Mouse (Mus musculus) cortical plate, adult 2 months (tissue): ENCODE measurements around the gene Ncapd2. TPM values are rescaled to one million over a fixed set of nuclear protein-coding genes. Genes with fewer than 3 reads are reported as not detected.

Experiments
- H3K27ac ChIP-seq: fragments of 200-500 bp; 2 replicates; pipeline ENCODE4 v1.5.1; 2012; ENCODE audit warnings: low read length, control low read depth, inconsistent platforms; ENCODE audit not compliant: insufficient read depth
- H3K4me1 ChIP-seq: fragments of 200-500 bp; 2 replicates; pipeline ENCODE4 v1.6.1; 2011; ENCODE audit warnings: low read length; ENCODE audit not compliant: control insufficient read depth, insufficient read depth
- H3K4me3 ChIP-seq: fragments of 200-500 bp; 2 replicates; pipeline ENCODE4 v1.5.1; 2011; ENCODE audit warnings: mild to moderate bottlenecking, low read length, control low read depth; ENCODE audit not compliant: insufficient read depth
- CTCF ChIP-seq: fragments of 200-500 bp; IDR thresholded peaks from 2 replicates; pipeline ENCODE4 v1.5.1; 2011; ENCODE audit warnings: mild to moderate bottlenecking, control low read depth, low read length; ENCODE audit not compliant: insufficient read depth; ENCODE audit errors: extremely low read depth
- POLR2A ChIP-seq: fragments of 200-500 bp; IDR thresholded peaks from 2 replicates; pipeline ENCODE4 v1.6.1; 2011; ENCODE audit warnings: mild to moderate bottlenecking, low read length, control low read depth; ENCODE audit not compliant: insufficient read depth; ENCODE audit errors: extremely low read depth
- polyA plus RNA-seq: library from polyadenylated mRNA; depleted of rRNA; stranded (reverse); fragments of >200 nt; gene quantifications from 2 replicates; pipeline ENCODE4 v1.2.3, GENCODE M21; 2012

Gene Ncapd2
- polyA plus RNA-seq, 1 experiment = 53.5 TPM

- H3K4me3 ChIP-seq = no peak overlapping the region
- H3K4me1 ChIP-seq = peaks cover 1% of the 10 kb centered on the region; the same call in 1 of the 2 replicates
- no peak overlapping the region for H3K27ac ChIP-seq
- TF ChIP-seq POLR2A = peak; percentile 63
- TF ChIP-seq CTCF = no peak
These were observed 30.4 kb downstream of the Ncapd2 start for GRCm38 (mm10) chr6:125160854-125161760.

- Histone ChIP-seq H3K4me3 (no peak overlapping the region), H3K27ac (no peak overlapping the region), H3K4me1 (peaks cover 1% of the 10 kb centered on the region; the same call in 1 of the 2 replicates)
- no peak for TF ChIP-seq CTCF
- no peak for TF ChIP-seq POLR2A
These were observed 31.0 kb downstream of the Ncapd2 start for GRCm38 (mm10) chr6:125160558-125160853.

- TF ChIP-seq CTCF (no peak), POLR2A (no peak)
- peaks cover 1% of the 10 kb centered on the region; the same call in 1 of the 2 replicates for H3K4me1 ChIP-seq
- H3K4me3 ChIP-seq = no peak overlapping the region
- no peak overlapping the region for H3K27ac ChIP-seq
These were observed 31.5 kb downstream of the Ncapd2 start for GRCm38 (mm10) chr6:125159773-125160557.

- TF ChIP-seq CTCF (no peak), POLR2A (no peak)
- H3K4me3 ChIP-seq = no peak overlapping the region
- peaks cover 1% of the 10 kb centered on the region; the same call in 1 of the 2 replicates for H3K4me1 ChIP-seq
- H3K27ac ChIP-seq = no peak overlapping the region
These were observed 32.5 kb downstream of the Ncapd2 start for GRCm38 (mm10) chr6:125158944-125159492.

GRCm38 (mm10) chr6:125156903-125157614 is 34.4 kb downstream of the Ncapd2 start:
- Histone ChIP-seq H3K4me3 (no peak overlapping the region), H3K27ac (peak overlapping the region; percentile 28; the same call in 1 of the 2 replicates), H3K4me1 (peaks cover 1% of the 10 kb centered on the region; the same call in 1 of the 2 replicates)
- TF ChIP-seq CTCF = no peak
- TF ChIP-seq POLR2A = no peak

- Histone ChIP-seq H3K4me1 (peaks cover 1% of the 10 kb centered on the region; the same call in 1 of the 2 replicates), H3K27ac (no peak overlapping the region), H3K4me3 (no peak overlapping the region)
- no peak for TF ChIP-seq POLR2A
These were observed 35.0 kb downstream of the Ncapd2 start for GRCm38 (mm10) chr6:125156491-125156890.

- no peaks in the 10 kb centered on the region for H3K4me1 ChIP-seq
- no peak overlapping the region for H3K27ac ChIP-seq
- no peak overlapping the region for H3K4me3 ChIP-seq
- TF ChIP-seq POLR2A = no peak
- no peak for TF ChIP-seq CTCF
These were observed 36.2 kb downstream of the Ncapd2 start for GRCm38 (mm10) chr6:125155262-125155661.

GRCm38 (mm10) chr6:125154550-125154949 is 37.0 kb downstream of the Ncapd2 start:
- Histone ChIP-seq H3K4me3 (no peak overlapping the region), H3K27ac (no peak overlapping the region), H3K4me1 (0 out of 2 replicates have a peak, but pooled peaks cover under 1% of the 10 kb centered on the region)
- peak; percentile 23; the same call in 1 of the 2 replicates for TF ChIP-seq CTCF
- TF ChIP-seq POLR2A = no peak

- TF ChIP-seq POLR2A = no peak
- Histone ChIP-seq H3K27ac (no peak overlapping the region), H3K4me3 (no peak overlapping the region), H3K4me1 (peaks cover 5% of the 10 kb centered on the region)
These were observed 37.8 kb downstream of the Ncapd2 start for GRCm38 (mm10) chr6:125153682-125154081.
